Mouse (Mus musculus) spleen, postnatal 14 days (tissue): ENCODE data around the gene Lsm4.

Experiments used
- DNase-seq, 2 experiments: peaks; one replicate each; pipeline ENCODE4 v3.0.0; 2021 to 2022; ENCODE audit warnings: low spot score in 2 of 2

Gene Lsm4

GRCm38 (mm10) chr8:70649324-70649723 is 23.7 kb upstream of the Lsm4 start:
- no peak for DNase-seq

GRCm38 (mm10) chr8:70650351-70650750 is 22.7 kb upstream of the Lsm4 start:
- no peak for DNase-seq

GRCm38 (mm10) chr8:70653226-70653625 is 19.8 kb upstream of the Lsm4 start:
- peak; percentile 40 to 60 for DNase-seq

GRCm38 (mm10) chr8:70654121-70654520 is 18.9 kb upstream of the Lsm4 start:
- no peak for DNase-seq

- no peak for DNase-seq
These were observed 17.6 kb upstream of the Lsm4 start for GRCm38 (mm10) chr8:70655469-70655868.

GRCm38 (mm10) chr8:70656193-70656790 is 16.8 kb upstream of the Lsm4 start:
- DNase-seq, result no peak

- no peak for DNase-seq
These were observed 15.8 kb upstream of the Lsm4 start for GRCm38 (mm10) chr8:70657214-70657613.

GRCm38 (mm10) chr8:70657739-70658138 is 15.3 kb upstream of the Lsm4 start:
- no peak for DNase-seq

- DNase-seq, result no peak
These were observed 14.0 kb upstream of the Lsm4 start for GRCm38 (mm10) chr8:70658897-70659603.

GRCm38 (mm10) chr8:70659604-70660272 is 13.3 kb upstream of the Lsm4 start:
- DNase-seq, result peak; percentile 74 to 82

- DNase-seq, result no peak
These were observed 12.7 kb upstream of the Lsm4 start, which contains the start of gene Pgpep1 for GRCm38 (mm10) chr8:70660273-70660725. TSS of gene Pgpep1 (minus strand) at chr8:70660388.

GRCm38 (mm10) chr8:70663691-70664090 is 9.4 kb upstream of the Lsm4 start:
- no peak for DNase-seq

GRCm38 (mm10) chr8:70664631-70665030 is 8.4 kb upstream of the Lsm4 start:
- DNase-seq, result no peak

- no peak for DNase-seq
These were observed 7.4 kb upstream of the Lsm4 start for GRCm38 (mm10) chr8:70665599-70665998.

- DNase-seq, result no peak
These were observed 6.0 kb upstream of the Lsm4 start for GRCm38 (mm10) chr8:70667071-70667470.

GRCm38 (mm10) chr8:70671615-70672324 is 1.3 kb upstream of the Lsm4 start:
- no peak for DNase-seq

GRCm38 (mm10) chr8:70672325-70673078 is 546 bp upstream of the Lsm4 start:
- DNase-seq, result no peak

GRCm38 (mm10) chr8:70674109-70674508 is 1.1 kb downstream of the Lsm4 start:
- no peak for DNase-seq

- no peak for DNase-seq
These were observed 1.7 kb downstream of the Lsm4 start for GRCm38 (mm10) chr8:70674716-70675115.

- DNase-seq, result no peak
These were observed 2.3 kb downstream of the Lsm4 start for GRCm38 (mm10) chr8:70675336-70675735.

- DNase-seq, result no peak
These were observed 4.5 kb downstream of the Lsm4 start for GRCm38 (mm10) chr8:70677451-70678080.
